Mouse (Mus musculus) neutrophil, adult 5-6 weeks (primary cell): ENCODE measurements around the gene Vmn1r74. TPM values are rescaled to one million over a fixed set of nuclear protein-coding genes. Genes with fewer than 3 reads are reported as not detected.
"Not testable (repeated sequence)": the region's sequence is repeated elsewhere in the genome, so short reads cannot be mapped to it uniquely, and the experiment has no call there.

Experiments
- ATAC-seq: fragments of 151-379, 151-347 bp; 2 replicates; pipeline ENCODE4 v1.8.0; 2017; ENCODE audit warnings: mild to moderate bottlenecking, moderate TSS enrichment; ENCODE audit not compliant: insufficient number of reproducible peaks, poor library complexity, low FRiP score, severe bottlenecking; ENCODE audit errors: extremely low read depth
- total RNA-seq: library from RNA; stranded (forward); fragments of 200-1000 nt; gene quantifications from 2 replicates; pipeline ENCODE4 v1.2.3, GENCODE M21; 2017

Gene Vmn1r74
- total RNA-seq = 0.12 TPM in 1 of 2 replicates, not detected in the other

- no peak for ATAC-seq
Observed at GRCm38 (mm10) chr7:11833680-11834079, at the start of gene Vmn1r74. Gene Vmn1r74 (plus strand): TSS chr7:11833980.

GRCm38 (mm10) chr7:11813751-11814150 lies 20.0 kb upstream of the Vmn1r74 start:
- ATAC-seq = no peak

- ATAC-seq = no peak
Observed at GRCm38 (mm10) chr7:11822166-11822565, 11.6 kb upstream of the Vmn1r74 start.

GRCm38 (mm10) chr7:11823246-11823645 lies 10.5 kb upstream of the Vmn1r74 start:
- ATAC-seq = not testable (repeated sequence)

GRCm38 (mm10) chr7:11874330-11874729 lies 40.5 kb downstream of the Vmn1r74 start, which contains the start of gene Vmn1r75:
Gene Vmn1r75 (plus strand): TSS chr7:11874630.
- ATAC-seq = no peak

Other genes with a start within 250 kb of the Vmn1r74 start
- gene Zscan4-ps3, start 224.7 kb upstream of the Vmn1r74 start, total RNA-seq = 0.37 TPM in 1 of 2 replicates, not detected in the other
- gene Vmn1r72, start 153.8 kb upstream of the Vmn1r74 start, total RNA-seq = 0.12 TPM in 1 of 2 replicates, not detected in the other
- 0.12 TPM in 1 of 2 replicates, not detected in the other for gene Vmn1r73, start 103.7 kb upstream of the Vmn1r74 start, total RNA-seq
- not detected in 2 replicates for gene Vmn1r75, start 40.6 kb downstream of the Vmn1r74 start, total RNA-seq
- gene Vmn1r76, start 104.2 kb downstream of the Vmn1r74 start, total RNA-seq = 0.12 and 0.25 TPM in 2 replicates
- gene Vmn1r77, start 202.8 kb downstream of the Vmn1r74 start, total RNA-seq = 0.12 TPM in 1 of 2 replicates, not detected in the other